Mouse (Mus musculus) heart, adult 2 months (tissue): ENCODE measurements at regions not wholly inside any gene's neighbourhood (a gene's known extent, or its start where the extent isn't known, plus 50 kb on each side); places are given as distances from the start of the nearest gene placed in this dataset.
A peak's percentile ranks its signal among the peaks of the same experiment; 100 is the strongest.

Experiments
- DNase-seq, 2 experiments: peaks; one replicate each; pipeline ENCODE4 v3.0.0; 2021
- H3K27ac ChIP-seq: fragments of 200-600 bp; 2 replicates; pipeline ENCODE4 v1.8.1; 2022
- H3K27me3 ChIP-seq: fragments of 200-500 bp; 2 replicates; pipeline ENCODE4 v1.6.1; 2012; ENCODE audit warnings: mild to moderate bottlenecking, low read length, inconsistent platforms, mixed read lengths; ENCODE audit not compliant: control insufficient read depth, insufficient read depth
- H3K36me3 ChIP-seq: fragments of 200-500 bp; 2 replicates; pipeline ENCODE4 v1.6.1; 2012; ENCODE audit warnings: low read length, inconsistent platforms; ENCODE audit not compliant: control insufficient read depth, insufficient read depth
- H3K4me1 ChIP-seq: fragments of 200-500 bp; 2 replicates; pipeline ENCODE4 v1.6.1; 2011; ENCODE audit warnings: low read length; ENCODE audit not compliant: control insufficient read depth, insufficient read depth
- H3K4me3 ChIP-seq: fragments of 200-600 bp; 2 replicates; pipeline ENCODE4 v1.8.1; 2022
- H3K79me2 ChIP-seq: fragments of 200-500 bp; replicated peaks from 2 replicates; pipeline ENCODE4 v1.6.1; 2012; ENCODE audit warnings: mild to moderate bottlenecking, inconsistent platforms, low read length, moderate library complexity, mixed read lengths; ENCODE audit not compliant: control insufficient read depth, insufficient read depth
- H3K9ac ChIP-seq: fragments of 200-500 bp; 2 replicates; pipeline ENCODE4 v1.6.1; 2012; ENCODE audit warnings: low read depth, mild to moderate bottlenecking, control low read depth, inconsistent platforms, low read length, mixed read lengths
- CTCF ChIP-seq: fragments of 200-600 bp; IDR thresholded peaks from 2 replicates; pipeline ENCODE4 v1.8.1; 2022; ENCODE audit warnings: antibody characterized with exemption, mild to moderate bottlenecking, moderate library complexity
- EP300 ChIP-seq: fragments of 200-500 bp; IDR thresholded peaks from 2 replicates; pipeline ENCODE4 v1.6.1; 2011; ENCODE audit warnings: low read depth, low read length, control low read depth; ENCODE audit not compliant: insufficient read depth
- POLR2A ChIP-seq: fragments of 200-500 bp; IDR thresholded peaks from 2 replicates; pipeline ENCODE4 v1.6.1; 2011; ENCODE audit warnings: mild to moderate bottlenecking, low read depth, low read length, control low read depth; ENCODE audit not compliant: insufficient read depth
- WGBS: fragments of 180-500 bp; shearing (Covaris S2); methylation state at CpG from one replicate; pipeline ENCODE4 v1.1.7; 2018; 5-methylcytosine and 5-hydroxymethylcytosine counted together
- intact Hi-C: fragments of 180-260 bp; cut with DNase I; formaldehyde crosslinking; loops from one replicate; pipeline ENCODE4 v1.15.1; 2025

DNA sequence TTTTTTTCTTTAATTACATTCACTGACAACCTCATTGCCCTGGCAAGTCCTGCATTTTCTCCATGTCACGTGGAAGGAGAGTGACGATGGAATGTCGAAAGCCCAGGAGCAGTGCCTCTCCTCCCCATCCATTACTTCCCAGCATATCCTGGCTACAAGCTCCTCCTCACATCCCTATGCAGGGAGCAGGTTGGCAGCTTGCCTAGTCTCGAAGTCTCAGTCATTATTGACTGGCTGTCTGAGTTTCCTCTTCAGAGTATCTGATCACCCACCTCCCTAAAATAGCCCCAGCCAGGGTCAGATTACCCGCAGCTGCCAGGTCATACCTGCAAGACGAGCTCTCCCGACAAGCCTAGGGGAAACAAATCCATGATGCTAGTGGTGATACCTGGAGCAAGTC is 83.7 kb upstream of the Galnt15 start:
- H3K27ac ChIP-seq, result peak overlapping the region; percentile 60
- no peaks in the 10 kb centered on the region for H3K36me3 ChIP-seq
- H3K4me3 ChIP-seq, result no peak overlapping the region
- WGBS, result 24% methylated on average over 7 of the region's 7 CpGs
- peak; percentile 45 to 50 for DNase-seq
- H3K79me2 ChIP-seq, result no peaks in the 10 kb centered on the region
- no peaks in the 10 kb centered on the region for H3K27me3 ChIP-seq
- intact Hi-C loops, result loop anchor here (5.0 kb wide), 1 partner anchor 283 kb away; no protein-coding TSS in a partner anchor
- H3K9ac ChIP-seq, result no peak overlapping the region
- TF ChIP-seq CTCF (no peak), POLR2A (no peak), EP300 (no peak)
- H3K4me1 ChIP-seq, result peaks cover 5% of the 10 kb centered on the region

GRCm38 (mm10) chr14:31946032-31946431 is 82.8 kb upstream of the Galnt15 start:
- H3K27me3 ChIP-seq, result no peaks in the 10 kb centered on the region
- TF ChIP-seq CTCF (no peak), EP300 (no peak), POLR2A (no peak)
- DNase-seq, result no peak
- intact Hi-C loops, result loop anchor here (5.0 kb wide), 1 partner anchor 284 kb away; no protein-coding TSS in a partner anchor
- WGBS, result 67% methylated on average over 1 of the region's 1 CpGs
- no peaks in the 10 kb centered on the region for H3K36me3 ChIP-seq
- H3K4me3 ChIP-seq, result no peak overlapping the region
- H3K4me1 ChIP-seq, result peaks cover 5% of the 10 kb centered on the region
- no peak overlapping the region for H3K9ac ChIP-seq
- no peaks in the 10 kb centered on the region for H3K79me2 ChIP-seq
- peak overlapping the region; percentile 60 for H3K27ac ChIP-seq

- Histone ChIP-seq H3K9ac (no peak overlapping the region), H3K27me3 (no peaks in the 10 kb centered on the region), H3K79me2 (no peaks in the 10 kb centered on the region), H3K36me3 (no peaks in the 10 kb centered on the region), H3K4me3 (no peak overlapping the region), H3K4me1 (peaks cover 5% of the 10 kb centered on the region), H3K27ac (no peak overlapping the region)
- TF ChIP-seq EP300, result no peak
- TF ChIP-seq POLR2A, result no peak
- TF ChIP-seq CTCF, result no peak
- 45% methylated on average over 7 of the region's 7 CpGs for WGBS
- no peak for DNase-seq
- intact Hi-C loops, result loop anchor here (5.0 kb wide), 1 partner anchor 285 kb away; no protein-coding TSS in a partner anchor
Measured at GRCm38 (mm10) chr14:31947246-31947645, 81.5 kb upstream of the Galnt15 start.

DNA sequence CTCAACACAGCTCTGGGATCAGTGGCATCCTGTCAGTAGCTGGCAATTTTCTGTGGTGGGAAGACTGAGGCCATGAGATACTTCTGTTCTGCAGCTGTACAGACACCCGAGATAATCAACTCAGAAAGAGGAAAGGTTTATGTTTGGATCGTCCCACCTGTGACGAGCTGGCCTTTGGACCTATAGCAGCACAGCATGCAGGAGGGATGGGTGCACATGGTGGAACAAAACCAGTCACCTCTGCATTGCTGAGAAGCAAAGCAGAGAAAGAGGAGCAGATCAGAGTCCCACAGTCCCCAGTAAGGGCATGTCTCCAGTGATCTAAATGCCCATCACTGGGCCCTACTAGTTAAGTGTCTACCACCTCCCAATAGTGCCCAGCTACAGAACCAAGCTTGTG is 76.9 kb upstream of the Galnt15 start:
- H3K79me2 ChIP-seq, result no peaks in the 10 kb centered on the region
- H3K4me1 ChIP-seq, result peaks cover 2% of the 10 kb centered on the region
- no peak for DNase-seq
- no peak overlapping the region for H3K27ac ChIP-seq
- no peak overlapping the region for H3K9ac ChIP-seq
- intact Hi-C loops, result no loop called here
- no peaks in the 10 kb centered on the region for H3K36me3 ChIP-seq
- no peak for TF ChIP-seq POLR2A
- TF ChIP-seq EP300, result no peak
- TF ChIP-seq CTCF, result no peak
- no peak overlapping the region for H3K4me3 ChIP-seq
- no peaks in the 10 kb centered on the region for H3K27me3 ChIP-seq
- WGBS, result 87% methylated on average over 3 of the region's 3 CpGs

DNA sequence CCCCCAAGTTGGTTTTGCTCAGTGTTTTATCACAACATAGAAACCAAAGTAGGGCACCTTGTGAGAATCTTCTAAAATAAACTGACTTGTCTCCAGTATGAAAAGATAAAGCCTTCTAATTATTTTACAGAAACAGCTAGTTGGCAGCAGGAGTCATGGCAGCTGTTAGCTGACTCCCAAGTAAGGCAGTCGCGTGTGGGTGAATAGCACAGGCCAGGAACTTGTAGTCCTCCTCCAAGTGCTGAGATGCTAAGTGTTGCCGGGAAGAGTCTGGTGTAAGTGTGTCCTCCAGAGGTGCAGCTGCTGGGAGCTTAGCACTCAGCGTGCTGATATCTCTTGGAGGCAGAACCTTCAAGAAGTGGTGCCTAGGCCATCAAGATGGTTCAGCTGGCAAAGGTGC is 75.0 kb upstream of the Galnt15 start:
- no peak overlapping the region for H3K9ac ChIP-seq
- no peak for DNase-seq
- H3K27me3 ChIP-seq, result no peaks in the 10 kb centered on the region
- H3K27ac ChIP-seq, result no peak overlapping the region
- H3K36me3 ChIP-seq, result no peaks in the 10 kb centered on the region
- no peaks in the 10 kb centered on the region for H3K79me2 ChIP-seq
- intact Hi-C loops, result no loop called here
- TF ChIP-seq EP300 (no peak), CTCF (no peak), POLR2A (no peak)
- WGBS, result 72% methylated on average over 4 of the region's 4 CpGs
- H3K4me1 ChIP-seq, result peaks cover 10% of the 10 kb centered on the region
- H3K4me3 ChIP-seq, result no peak overlapping the region

DNA sequence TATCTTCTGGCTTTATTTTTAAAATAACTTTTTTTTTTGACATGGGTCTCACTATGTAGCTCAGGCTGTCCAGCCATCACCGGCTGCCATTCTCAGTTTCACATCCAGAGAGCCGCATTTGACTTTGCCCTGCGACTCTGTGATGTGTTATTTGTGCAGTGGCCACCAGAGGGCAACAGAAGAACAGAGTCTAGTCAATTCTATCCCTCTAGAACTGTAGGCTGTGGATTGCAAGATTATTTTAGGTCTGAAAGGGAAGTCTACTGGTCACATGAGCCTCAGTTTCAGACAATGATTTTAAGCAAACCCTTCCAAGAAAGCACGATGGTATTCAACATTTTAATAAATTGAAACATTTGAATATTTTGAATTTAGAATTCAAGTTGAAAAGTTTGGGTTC is 73.8 kb upstream of the Galnt15 start:
- no peaks in the 10 kb centered on the region for H3K36me3 ChIP-seq
- TF ChIP-seq CTCF (peak; percentile 90), POLR2A (no peak), EP300 (peak; percentile 84; the same call in 1 of the 2 replicates)
- H3K27ac ChIP-seq, result no peak overlapping the region
- intact Hi-C loops, result loop anchor here (1.0 to 5.0 kb wide), 3 partner anchors 77 to 298 kb away; no protein-coding TSS in a partner anchor
- H3K4me1 ChIP-seq, result peaks cover 14% of the 10 kb centered on the region
- no peaks in the 10 kb centered on the region for H3K79me2 ChIP-seq
- H3K27me3 ChIP-seq, result no peaks in the 10 kb centered on the region
- H3K4me3 ChIP-seq, result no peak overlapping the region
- 2% methylated on average over 4 of the region's 4 CpGs for WGBS
- no peak overlapping the region for H3K9ac ChIP-seq
- DNase-seq, result peak; percentile 80 to 86

DNA sequence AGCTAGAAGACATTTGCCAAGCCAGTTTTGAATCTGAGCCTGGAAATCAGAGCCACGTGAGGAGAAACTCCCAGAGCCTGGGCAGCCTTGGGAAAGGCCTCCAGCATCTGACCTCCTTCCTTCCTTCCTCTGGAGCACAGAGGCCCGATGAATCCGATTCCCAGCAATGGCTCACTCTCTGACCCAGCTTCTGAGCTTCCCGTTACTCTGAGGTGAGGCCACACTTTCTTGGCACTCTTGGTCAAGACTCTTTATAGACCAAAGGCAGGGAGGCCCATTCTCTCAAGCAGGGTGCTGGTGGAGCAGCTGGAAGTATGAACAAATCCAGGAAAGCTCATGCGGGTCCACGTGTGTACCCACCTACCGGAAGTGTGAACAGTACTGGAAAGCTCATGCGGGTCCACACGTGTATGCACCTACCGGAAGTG is 71.6 kb upstream of the Galnt15 start:
- 43% methylated on average over 10 of the region's 10 CpGs for WGBS

More for the DNA sequence above, 71.6 kb upstream of the Galnt15 start:
- TF ChIP-seq EP300 (peak; percentile 78; the same call in 1 of the 2 replicates), POLR2A (peak; percentile 56; the same call in 1 of the 2 replicates), CTCF (no peak)
- H3K79me2 ChIP-seq, result no peaks in the 10 kb centered on the region
- peaks cover 9% of the 10 kb centered on the region for H3K36me3 ChIP-seq
- intact Hi-C loops, result loop anchor here (5.0 kb wide), 1 partner anchor 300 kb away; no protein-coding TSS in a partner anchor
- DNase-seq, result peak; percentile 64 to 80
- H3K27me3 ChIP-seq, result no peaks in the 10 kb centered on the region
- peaks cover 27% of the 10 kb centered on the region for H3K4me1 ChIP-seq
- no peak overlapping the region for H3K4me3 ChIP-seq
- H3K27ac ChIP-seq, result peak overlapping the region; percentile 96
- H3K9ac ChIP-seq, result no peak overlapping the region
